ENCODE assay signal across 1 mouse cellular context in the genomic region with DNA sequence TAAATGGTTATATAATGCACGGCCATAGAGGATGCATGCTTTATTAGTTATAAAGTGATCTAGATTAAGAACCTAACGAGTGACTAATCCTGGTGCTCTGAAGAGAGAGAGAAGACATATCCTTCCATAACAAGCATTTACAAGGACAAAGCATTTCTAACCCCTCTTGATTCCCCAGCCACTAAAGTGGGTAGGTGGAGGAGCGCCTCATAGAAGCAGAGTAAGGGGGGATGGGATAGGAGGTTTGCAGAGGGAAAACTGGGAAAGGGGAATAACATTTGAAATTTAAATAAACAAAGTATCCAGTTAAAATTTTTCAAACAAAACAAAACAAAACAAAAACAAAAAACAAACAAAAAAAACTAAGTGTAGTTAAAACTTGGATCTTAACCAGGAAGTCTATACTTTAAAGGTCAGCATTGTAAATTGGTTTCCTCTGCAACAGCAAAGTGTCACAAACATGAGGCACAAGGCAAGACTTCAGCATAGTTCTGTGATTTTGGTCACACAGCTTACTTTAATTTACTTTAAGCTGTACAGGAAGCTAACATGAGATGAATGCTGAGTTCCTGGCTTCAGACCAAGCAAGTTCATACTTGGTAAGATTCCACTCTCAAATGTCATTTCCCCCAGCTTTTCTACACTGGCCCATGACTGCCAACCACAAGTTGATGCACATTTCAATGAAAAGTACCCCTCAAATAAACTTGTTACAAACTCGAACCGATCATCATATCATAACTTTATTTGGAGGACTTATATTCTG.
TF ChIP-seq lines count a peak whose summit lies in the region.

No protein-coding gene starts in this region.

TF ChIP-seq in CH12.LX, 34 proteins besides CTCF, POLR2A, EP300 and RAD21 (continued from another document):
- TF ChIP-seq JUND (conservative IDR thresholded peaks at IDR 0.05; ENCODE audit: low read depth, low read length) = no peak
- no peak for TF ChIP-seq HCFC1 (IDR thresholded peaks at IDR 0.05; ENCODE audit: low read depth, low read length)
- 0 out of 2 replicates have a peak, but pooled peaks have one; percentile 1 for TF ChIP-seq MAFK (IDR thresholded peaks at IDR 0.05; ENCODE audit: insufficient replicate concordance, low read length)
- no peak for TF ChIP-seq TBP (conservative IDR thresholded peaks at IDR 0.05; ENCODE audit: low read depth, low read length)
